Mouse (Mus musculus) testis, postnatal 10 days (tissue): ENCODE data around the gene Vps35l.

ENCODE experiments used
- DNase-seq: peaks from one replicate; pipeline ENCODE4 v3.0.0; 2021; ENCODE audit warnings: low spot score

Vps35l gene

DNA sequence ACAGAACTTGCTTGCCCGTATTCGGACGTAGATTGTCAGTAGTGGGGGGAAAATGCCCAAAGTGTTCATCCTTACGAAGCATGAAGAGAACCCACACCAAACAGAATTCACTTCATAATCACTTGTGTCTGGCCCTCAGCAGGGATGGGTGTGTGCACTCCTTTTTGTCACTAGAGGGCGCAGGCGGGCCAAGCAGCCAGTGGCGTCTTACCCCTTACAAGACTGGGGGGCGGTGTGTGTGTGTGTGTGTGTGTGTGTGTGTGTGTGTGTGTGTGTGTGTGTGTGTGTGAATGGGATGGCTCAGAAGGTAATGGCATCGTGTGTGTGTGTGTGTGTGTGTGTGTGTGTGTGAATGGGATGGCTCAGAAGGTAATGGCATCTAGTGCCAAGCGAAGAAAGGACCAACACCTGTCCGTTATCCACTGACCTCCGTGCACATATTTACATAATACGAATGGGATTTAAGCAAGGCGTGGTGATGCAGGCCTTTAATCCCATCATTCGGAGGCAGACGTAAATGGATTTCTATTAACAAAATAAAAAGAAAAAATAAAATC is at the start of gene Vps35l:
TSS of gene Vps35l (plus strand) at position 252 of the 557 bp plus-strand sequence.
- DNase-seq: peak; percentile 83

GRCm38 (mm10) chr7:118691287-118691686 is 48.7 kb upstream of the Vps35l start:
- no peak for DNase-seq

- no peak for DNase-seq
Observed at GRCm38 (mm10) chr7:118696146-118696545, 43.9 kb upstream of the Vps35l start.

DNA sequence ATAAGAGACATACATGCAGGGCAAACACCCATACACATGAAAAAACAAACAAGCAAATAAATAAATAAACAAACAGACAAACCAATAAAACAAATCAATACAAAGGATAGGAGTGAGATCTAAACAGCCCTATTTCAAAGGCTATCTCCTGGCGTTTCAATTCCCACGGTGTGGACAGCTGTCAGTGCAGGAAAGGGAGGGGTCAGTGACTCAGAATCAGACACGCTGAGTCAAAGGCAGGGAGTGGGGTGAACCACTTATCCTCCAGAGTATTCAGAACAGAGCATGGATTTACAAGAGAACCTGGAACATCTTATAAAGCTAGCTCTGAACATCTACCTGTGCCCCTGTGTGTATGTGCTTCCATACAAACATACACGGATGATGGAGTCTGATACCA is 42.9 kb upstream of the Vps35l start:
- no peak for DNase-seq

DNA sequence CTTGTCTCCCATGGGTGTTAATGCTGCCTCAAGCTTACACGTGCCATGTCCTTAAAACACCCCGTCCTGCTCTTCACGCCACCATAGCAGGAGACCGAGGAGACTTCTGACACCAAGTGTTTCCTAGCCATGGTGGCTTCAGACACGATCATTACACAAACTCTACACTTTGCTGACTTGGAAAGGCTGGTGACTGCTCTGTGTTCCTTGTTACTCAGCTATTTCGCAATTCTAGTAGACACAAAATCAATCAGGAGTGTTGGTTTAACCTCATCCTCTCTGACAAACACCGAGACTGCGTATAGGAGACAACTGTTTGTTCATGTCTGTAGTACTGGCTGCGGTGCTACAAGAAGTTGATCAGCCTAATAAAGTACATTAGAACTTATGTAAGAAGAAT is 41.1 kb upstream of the Vps35l start:
- no peak for DNase-seq

GRCm38 (mm10) chr7:118703144-118703561 is 36.9 kb upstream of the Vps35l start:
- no peak for DNase-seq

- DNase-seq: no peak
Observed at GRCm38 (mm10) chr7:118704001-118704850, 35.8 kb upstream of the Vps35l start.

GRCm38 (mm10) chr7:118705101-118705961 is 34.7 kb upstream of the Vps35l start, which contains the start of gene Gde1:
Gene Gde1, minus strand, starts transcription at chr7:118705778.
- peak; percentile 93 for DNase-seq

- no peak for DNase-seq
Observed at GRCm38 (mm10) chr7:118706051-118706450, 34.0 kb upstream of the Vps35l start.

DNA sequence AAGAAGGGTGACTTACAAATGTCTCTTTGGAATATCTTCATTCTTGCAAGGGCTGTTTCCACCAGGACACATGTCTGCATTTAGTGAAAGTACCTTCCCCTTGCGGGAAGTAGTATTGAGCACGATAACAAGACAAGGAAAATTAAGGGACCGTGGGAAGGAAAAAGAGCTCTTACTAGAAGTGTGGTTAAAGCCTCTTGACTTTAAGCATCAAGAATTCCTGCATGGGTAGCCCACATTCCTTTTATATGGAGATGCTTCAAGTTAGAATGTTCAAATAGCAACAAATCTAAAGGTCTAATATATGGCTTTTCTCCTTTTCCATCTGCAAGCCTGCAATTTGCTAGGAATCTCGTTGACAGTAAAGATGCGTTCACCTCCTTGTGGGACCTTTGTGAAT is 33.5 kb upstream of the Vps35l start:
- no peak for DNase-seq

- DNase-seq: no peak
Observed at GRCm38 (mm10) chr7:118707216-118707615, 32.8 kb upstream of the Vps35l start.

- DNase-seq: peak; percentile 49
Observed at GRCm38 (mm10) chr7:118708002-118708401, 32.0 kb upstream of the Vps35l start.

DNA sequence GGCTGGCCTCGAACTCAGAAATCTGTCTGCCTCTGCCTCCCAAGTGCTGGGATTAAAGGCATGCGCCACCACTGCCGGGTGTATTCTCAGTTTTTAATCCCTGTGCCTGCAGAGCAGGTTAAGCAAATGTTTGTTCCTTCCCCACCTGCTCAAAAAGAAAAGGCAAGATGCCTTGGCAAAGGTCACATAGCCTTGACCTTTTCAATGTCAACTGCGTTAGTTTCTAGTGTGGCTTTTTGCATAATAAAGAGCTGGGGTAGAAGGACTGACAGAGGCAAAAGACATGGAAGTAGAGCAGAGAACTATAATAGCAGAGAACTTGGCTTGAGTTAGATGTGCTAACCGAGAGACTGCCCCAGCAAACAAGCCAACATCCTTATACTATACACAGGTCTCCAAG is 29.2 kb upstream of the Vps35l start:
- no peak for DNase-seq

DNA sequence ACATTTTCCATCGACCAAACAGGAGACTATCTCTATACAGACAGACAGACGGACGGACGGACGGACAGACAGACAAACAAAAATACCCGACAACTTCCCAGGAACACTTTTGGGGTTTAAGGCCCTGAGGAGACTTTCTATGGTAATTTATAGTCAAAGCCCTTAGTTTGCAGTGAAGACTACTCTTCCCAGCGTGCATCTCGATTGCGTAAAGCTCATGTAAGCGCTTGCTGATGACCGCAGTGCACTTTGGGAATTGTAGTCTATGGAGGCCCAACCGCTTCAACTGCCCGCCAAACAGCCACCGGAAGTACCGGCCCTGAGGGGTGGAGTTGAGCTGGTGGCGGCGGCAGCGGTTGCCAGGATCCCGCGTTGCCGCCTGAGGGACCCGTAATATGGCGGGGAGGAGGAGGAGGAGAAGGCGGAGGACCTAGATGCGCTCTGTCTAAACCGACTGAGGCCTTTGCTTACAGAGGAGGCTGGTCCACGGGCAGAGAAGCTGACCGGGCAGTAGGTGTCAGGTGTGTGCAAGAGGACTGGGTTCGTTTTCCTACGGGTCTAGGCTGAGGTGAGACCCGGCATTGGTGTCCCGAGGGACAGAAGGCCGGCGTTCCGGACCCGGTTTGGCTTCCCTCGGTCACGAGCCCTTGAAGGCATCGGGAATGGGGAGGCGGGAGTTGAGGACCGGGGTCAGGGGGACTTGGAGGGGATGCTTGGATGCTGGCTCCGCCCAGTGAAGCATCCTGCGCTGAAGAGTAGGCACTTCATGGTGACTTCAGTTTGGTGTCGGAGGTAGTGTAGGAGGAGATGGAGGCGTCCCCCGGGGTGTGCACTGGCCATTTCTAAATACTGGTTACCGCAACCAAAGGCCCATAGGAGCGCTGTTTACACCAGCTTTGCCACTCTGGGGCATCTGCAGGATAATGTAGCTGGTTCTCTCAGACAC is 27.5 kb upstream of the Vps35l start, which contains the start of gene Ccp110:
TSS of gene Ccp110 (plus strand) at position 325 of the 946 bp plus-strand sequence.
- peak; percentile 88 for DNase-seq

DNA sequence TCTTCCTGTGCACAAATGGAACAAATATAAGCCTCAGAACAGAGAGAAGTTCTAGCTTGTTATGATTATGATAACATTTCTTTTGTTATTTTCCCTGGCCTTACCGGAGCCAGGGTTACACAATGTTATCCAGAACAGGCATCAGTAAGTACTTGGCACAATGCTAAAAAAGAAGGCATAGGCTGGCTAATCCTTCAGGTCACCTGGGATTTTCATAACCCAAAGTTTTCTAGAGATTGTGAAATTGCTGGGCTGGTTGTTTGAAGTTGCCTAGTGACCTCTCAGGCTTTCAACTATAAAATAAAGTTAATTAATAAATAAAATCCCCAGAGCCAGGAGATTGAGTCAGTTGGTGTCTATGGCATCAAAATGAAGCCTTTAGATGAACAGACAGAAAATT is 25.2 kb upstream of the Vps35l start:
- DNase-seq: no peak

- DNase-seq: no peak
Observed at GRCm38 (mm10) chr7:118718066-118718465, 22.0 kb upstream of the Vps35l start.

- no peak for DNase-seq
Observed at GRCm38 (mm10) chr7:118723927-118724326, 16.1 kb upstream of the Vps35l start.

GRCm38 (mm10) chr7:118725459-118725858 is 14.6 kb upstream of the Vps35l start:
- DNase-seq: no peak

- DNase-seq: no peak
Observed at GRCm38 (mm10) chr7:118728846-118729587, 11.0 kb upstream of the Vps35l start.

DNA sequence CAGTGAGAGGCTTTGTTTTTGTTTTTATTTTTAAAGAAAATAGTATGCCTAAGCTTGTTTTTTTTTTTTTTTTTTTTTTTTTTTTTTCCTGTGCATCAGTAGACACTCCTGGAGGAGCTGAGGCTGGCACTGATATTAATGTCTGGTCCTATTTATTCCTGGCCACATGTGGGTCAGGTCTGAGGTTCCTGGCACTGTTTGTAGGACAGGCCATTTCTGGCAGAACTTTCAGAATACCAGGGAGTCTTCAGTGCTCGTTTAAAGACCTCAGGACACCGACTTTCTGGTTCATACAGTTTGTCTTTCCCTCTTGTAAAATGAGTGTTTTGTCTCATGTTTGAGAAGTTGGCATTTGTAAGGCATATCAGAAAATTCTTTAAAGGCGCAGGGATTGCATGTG is 8.2 kb upstream of the Vps35l start:
- DNase-seq: no peak

- DNase-seq: no peak
Observed at GRCm38 (mm10) chr7:118733225-118733624, 6.8 kb upstream of the Vps35l start.
